In the genomic region with DNA sequence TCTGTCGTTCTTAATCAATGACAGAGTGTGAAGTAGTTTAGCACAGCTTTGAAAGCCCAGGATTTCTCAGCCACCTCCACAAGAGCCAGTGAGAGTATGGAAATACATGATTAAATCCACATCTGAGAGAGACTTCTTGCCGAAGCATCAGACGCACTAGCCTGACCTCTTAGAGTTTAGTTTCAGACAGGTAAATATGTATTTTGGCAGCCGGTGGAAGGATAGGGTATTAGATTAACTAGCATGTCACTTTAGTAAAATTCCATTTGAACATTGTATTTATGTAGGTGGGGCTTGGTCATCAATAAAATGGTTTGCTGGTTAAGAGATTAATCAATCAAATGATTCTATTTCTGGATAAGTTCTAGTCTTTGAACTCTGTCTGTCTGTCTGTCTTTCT, we compare ENCODE assay signal across 28 mouse cellular contexts.
DNase-seq lines count a peak whose midpoint lies in the region; ATAC-seq and TF ChIP-seq lines count a peak whose summit lies in the region.
"Had no signal": no experiment of that assay in that cellular context is flagged by ENCODE, and none has a peak within 500 bp of the region (broad histone marks: within the 10 kb centered on the region; RNA-seq: fewer than 3 reads in every experiment).

No protein-coding gene starts in this region.

- TF ChIP-seq CTCF in layer of hippocampus, adult 2 months (conservative IDR thresholded peaks at IDR 0.05) = no peak
- TF ChIP-seq CTCF in liver, postnatal 0 days (IDR thresholded peaks at IDR 0.05; ENCODE audit: low read depth) = no peak

- H3K36me3 ChIP-seq in heart, embryonic 15.5 days = no peaks in the 10 kb centered on the region
- H3K36me3 ChIP-seq in liver, postnatal 0 days (replicated peaks; ENCODE audit: insufficient read depth, low read length) = no peaks in the 10 kb centered on the region
- H3K36me3 ChIP-seq in hindbrain, embryonic 11.5 days (ENCODE audit: control insufficient read depth, insufficient read depth, low read length) = no peaks in the 10 kb centered on the region
- H3K36me3 ChIP-seq: hindbrain, embryonic 15.5 days; liver, embryonic 13.5 days; lung, embryonic 15.5 days; midbrain, embryonic 10.5 days; midbrain, embryonic 15.5 days; neural tube, embryonic 15.5 days had no signal

- H3K9ac ChIP-seq in heart, embryonic 15.5 days = no peak overlapping the region; the same call in 1 of the 2 replicates
- H3K9ac ChIP-seq in liver, postnatal 0 days (replicated peaks) = no peak overlapping the region
- H3K9ac ChIP-seq in hindbrain, embryonic 11.5 days (ENCODE audit: low read depth, low read length) = no peak overlapping the region
- H3K9ac ChIP-seq: forebrain, postnatal 0 days; hindbrain, embryonic 15.5 days; liver, embryonic 13.5 days; lung, embryonic 15.5 days; midbrain, embryonic 15.5 days; neural tube, embryonic 15.5 days had no signal

- intact Hi-C loops in heart, postnatal 36 days (cut with DNase I) = no loop called here

- no peak for DNase-seq in frontal cortex, postnatal 25 days (ENCODE audit: low spot score in 2 of 2)
- DNase-seq in heart, postnatal 36 days = no peak
- DNase-seq in layer of hippocampus, adult 2 months (ENCODE audit: low spot score in 2 of 2) = no peak
- no peak for DNase-seq in layer of hippocampus, adult 8-10 months (ENCODE audit: low spot score in 2 of 2)
- no peak for DNase-seq in liver, postnatal 0 days
- DNase-seq in hindbrain, embryonic 11.5 days (ENCODE audit: low spot score) = no peak
- DNase-seq: adrenal gland, adult 2 months; adrenal gland, postnatal 36 days; cerebellum, adult 18-20 months; cerebellum, postnatal 14 days; gastrocnemius, postnatal 14 days; kidney, adult 8-10 months; liver, embryonic 13.5 days; right cerebral cortex, adult 18-20 months; spleen, adult 18-20 months had no signal

- no peaks in the 10 kb centered on the region for H3K27me3 ChIP-seq in heart, embryonic 15.5 days
- H3K27me3 ChIP-seq in liver, postnatal 0 days (ENCODE audit: insufficient read depth, low read length) = no peaks in the 10 kb centered on the region
- H3K27me3 ChIP-seq in hindbrain, embryonic 11.5 days (ENCODE audit: control insufficient read depth, insufficient read depth, low read length) = no peaks in the 10 kb centered on the region
- H3K27me3 ChIP-seq: CH12.LX; hindbrain, embryonic 15.5 days; liver, embryonic 13.5 days; lung, embryonic 15.5 days; midbrain, embryonic 15.5 days; neural tube, embryonic 15.5 days had no signal

- peak overlapping the region; percentile 23; the same call in 1 of the 2 replicates for H3K4me2 ChIP-seq in heart, embryonic 15.5 days
- no peak overlapping the region for H3K4me2 ChIP-seq in liver, postnatal 0 days (ENCODE audit: low read depth, low read length)
- no peak overlapping the region for H3K4me2 ChIP-seq in hindbrain, embryonic 11.5 days (replicated peaks; ENCODE audit: low read depth, low read length)
- H3K4me2 ChIP-seq: hindbrain, embryonic 15.5 days; liver, embryonic 13.5 days; lung, embryonic 15.5 days; midbrain, embryonic 15.5 days; neural tube, embryonic 15.5 days had no signal

- 0 out of 2 replicates have a peak, but pooled peaks have one; percentile 25 for ATAC-seq in frontal cortex, adult (ENCODE audit: low TSS enrichment)
- ATAC-seq in heart, embryonic 15.5 days (replicated peaks; ENCODE audit: insufficient number of reproducible peaks, insufficient read depth, low FRiP score, low read depth) = no peak
- peak; percentile 80 for ATAC-seq in liver, postnatal 0 days
- ATAC-seq in hindbrain, embryonic 11.5 days (ENCODE audit: low FRiP score) = no peak
- ATAC-seq: activated CD4-positive, CD25-positive, alpha-beta regulatory T cell, adult 4 months; forebrain, postnatal 0 days; inflammation-experienced regulatory T-cells, adult 6 months; midbrain, embryonic 15.5 days had no signal

- peak overlapping the region; percentile 47; the same call in 1 of the 2 replicates for H3K27ac ChIP-seq in heart, embryonic 15.5 days
- H3K27ac ChIP-seq in layer of hippocampus, adult 2 months = peak overlapping the region; percentile 44
- H3K27ac ChIP-seq in liver, postnatal 0 days (ENCODE audit: low read depth) = peak overlapping the region; percentile 44
- H3K27ac ChIP-seq in hindbrain, embryonic 11.5 days (ENCODE audit: low read depth, low read length) = no peak overlapping the region
- H3K27ac ChIP-seq: hindbrain, embryonic 15.5 days; kidney, postnatal 0 days; liver, embryonic 13.5 days; lung, embryonic 15.5 days; midbrain, embryonic 10.5 days; midbrain, embryonic 15.5 days; neural tube, embryonic 15.5 days had no signal

- peaks cover 11% of the 10 kb centered on the region for H3K4me1 ChIP-seq in heart, embryonic 15.5 days (replicated peaks)
- H3K4me1 ChIP-seq in liver, postnatal 0 days (ENCODE audit: insufficient read depth) = peaks cover 5% of the 10 kb centered on the region; the same call in 1 of the 2 replicates
- no peaks in the 10 kb centered on the region for H3K4me1 ChIP-seq in hindbrain, embryonic 11.5 days (replicated peaks; ENCODE audit: control insufficient read depth, insufficient read depth, low read length)
- H3K4me1 ChIP-seq: liver, embryonic 13.5 days; lung, embryonic 15.5 days; midbrain, embryonic 10.5 days had no signal

- peak; percentile 52; the same call in 1 of the 2 replicates for TF ChIP-seq EP300 in liver, postnatal 0 days (IDR thresholded peaks at IDR 0.05; ENCODE audit: low read depth)

- 0 out of 2 replicates have a peak, but pooled peaks cover 5% of the 10 kb centered on the region for H3K9me3 ChIP-seq in heart, embryonic 15.5 days (replicated peaks)
- H3K9me3 ChIP-seq in liver, postnatal 0 days (ENCODE audit: low read length) = no peaks in the 10 kb centered on the region
- no peaks in the 10 kb centered on the region for H3K9me3 ChIP-seq in hindbrain, embryonic 11.5 days (ENCODE audit: control insufficient read depth, low read length)
- H3K9me3 ChIP-seq: hindbrain, embryonic 15.5 days; liver, embryonic 13.5 days; lung, embryonic 15.5 days; midbrain, embryonic 15.5 days; neural tube, embryonic 15.5 days had no signal

- H3K4me3 ChIP-seq in heart, embryonic 15.5 days = 0 out of 2 replicates have a peak overlapping the region, but pooled peaks have one; percentile 1
- H3K4me3 ChIP-seq in layer of hippocampus, adult 2 months = no peak overlapping the region
- H3K4me3 ChIP-seq in liver, postnatal 0 days (ENCODE audit: low read depth, low read length) = no peak overlapping the region
- H3K4me3 ChIP-seq in hindbrain, embryonic 11.5 days (ENCODE audit: low read depth, low read length) = no peak overlapping the region
- H3K4me3 ChIP-seq: erythroblast, embryonic 14.5 days; hindbrain, embryonic 15.5 days; liver, embryonic 13.5 days; lung, embryonic 15.5 days; midbrain, embryonic 10.5 days; midbrain, embryonic 15.5 days; neural tube, embryonic 15.5 days had no signal

- 34% methylated on average over 4 of the region's 4 CpGs for WGBS in heart, embryonic 15.5 days
- WGBS in liver, postnatal 0 days (ENCODE audit: insufficient replicate concordance) = 65% methylated on average over 4 of the region's 4 CpGs
- 86% methylated on average over 4 of the region's 4 CpGs for WGBS in hindbrain, embryonic 11.5 days

Comparison
In these comparisons a context has a peak if more than half of its experiments do, and no peak if none do; other contexts are left out.
1. ATAC-seq: peak in frontal cortex, adult (single experiment) and liver, postnatal 0 days (single experiment); none in heart, embryonic 15.5 days (single experiment) and hindbrain, embryonic 11.5 days (single experiment).